Mouse (Mus musculus): ENCODE results near the gene Obox6. TPM values are rescaled to one million over a fixed set of nuclear protein-coding genes. Genes with fewer than 3 reads are reported as not detected.

The Obox6 gene
- polyA plus RNA-seq (2015; fragmentation: Nextera tagmentation; extraction: Ambion mirVana) = not detected in 2 replicates

GRCm38 (mm10) chr7:15839578-15839977 lies at the start of gene Obox6:
Gene Obox6, minus strand, starts transcription at chr7:15839678.
- no peak within 1 kb of the TSS for H3K27ac ChIP-seq (ENCODE audit: low read depth, low read length)
- ATAC-seq = no peak
- H3K27me3 ChIP-seq (replicated peaks; ENCODE audit: control insufficient read depth, insufficient read depth, low read length) = no peaks in the 10 kb centered on the region
- no peak within 1 kb of the TSS for H3K4me2 ChIP-seq (replicated peaks; ENCODE audit: low read depth)
- no peak for TF ChIP-seq CTCF (IDR thresholded peaks at IDR 0.05; ENCODE audit: low read depth)
- no peak within 1 kb of the TSS for H3K9ac ChIP-seq (ENCODE audit: low read depth, low read length)
- WGBS = 93% methylated on average over 3 of the region's 3 CpGs
- H3K36me3 ChIP-seq (ENCODE audit: control insufficient read depth, insufficient read depth) = no peaks in the 10 kb centered on the region
- no peaks in the 10 kb centered on the region for H3K4me1 ChIP-seq (replicated peaks; ENCODE audit: control insufficient read depth, insufficient read depth, low read length)
- no peak within 1 kb of the TSS for H3K4me3 ChIP-seq (ENCODE audit: low read depth, low read length)
- H3K9me3 ChIP-seq (ENCODE audit: control insufficient read depth) = no peaks in the 10 kb centered on the region

GRCm38 (mm10) chr7:15884127-15884526 lies 44.6 kb upstream of the Obox6 start:
- ATAC-seq = no peak
- WGBS = 81% methylated on average over 2 of the region's 2 CpGs
- H3K4me3 ChIP-seq (ENCODE audit: low read depth, low read length) = no peak overlapping the region
- no peaks in the 10 kb centered on the region for H3K4me1 ChIP-seq (replicated peaks; ENCODE audit: control insufficient read depth, insufficient read depth, low read length)
- H3K27me3 ChIP-seq (replicated peaks; ENCODE audit: control insufficient read depth, insufficient read depth, low read length) = no peaks in the 10 kb centered on the region
- no peak for TF ChIP-seq CTCF (IDR thresholded peaks at IDR 0.05; ENCODE audit: low read depth)
- H3K36me3 ChIP-seq (ENCODE audit: control insufficient read depth, insufficient read depth) = no peaks in the 10 kb centered on the region
- H3K9me3 ChIP-seq (ENCODE audit: control insufficient read depth) = no peaks in the 10 kb centered on the region
- no peak overlapping the region for H3K4me2 ChIP-seq (replicated peaks; ENCODE audit: low read depth)
- no peak overlapping the region for H3K27ac ChIP-seq (ENCODE audit: low read depth, low read length)
- no peak overlapping the region for H3K9ac ChIP-seq (ENCODE audit: low read depth, low read length)

DNA sequence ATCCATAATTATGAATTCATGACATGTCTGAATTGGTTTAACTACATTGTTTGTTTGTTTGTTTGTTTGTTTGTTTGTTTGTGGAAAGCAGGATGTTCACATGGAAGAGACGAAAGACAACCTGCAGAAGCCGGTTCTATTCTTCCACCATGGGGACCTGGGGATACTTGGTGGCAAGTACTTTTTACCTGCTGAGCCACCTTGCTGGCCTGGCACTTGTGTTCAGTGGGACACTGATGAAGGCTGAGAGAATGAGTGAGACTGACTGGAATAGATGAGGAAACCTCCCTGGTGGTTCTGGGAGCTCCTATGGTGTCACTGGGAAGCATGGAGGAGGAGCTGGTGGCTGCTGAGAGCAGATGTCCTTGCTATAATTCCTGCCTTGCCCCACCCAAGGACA lies 42.8 kb upstream of the Obox6 start, which contains the start of gene Crxos:
Crxos (plus strand) TSS at position 301 of the 400 bp plus-strand sequence.
- Histone ChIP-seq H3K4me3 (ENCODE audit: low read depth, low read length) (no peak within 1 kb of the TSS), H3K36me3 (ENCODE audit: control insufficient read depth, insufficient read depth) (no peaks in the 10 kb centered on the region), H3K4me1 (replicated peaks; ENCODE audit: control insufficient read depth, insufficient read depth, low read length) (no peaks in the 10 kb centered on the region), H3K4me2 (replicated peaks; ENCODE audit: low read depth) (no peak within 1 kb of the TSS), H3K9me3 (ENCODE audit: control insufficient read depth) (no peaks in the 10 kb centered on the region), H3K9ac (ENCODE audit: low read depth, low read length) (no peak within 1 kb of the TSS), H3K27me3 (replicated peaks; ENCODE audit: control insufficient read depth, insufficient read depth, low read length) (no peaks in the 10 kb centered on the region), H3K27ac (ENCODE audit: low read depth, low read length) (no peak within 1 kb of the TSS)
- no peak for TF ChIP-seq CTCF (IDR thresholded peaks at IDR 0.05; ENCODE audit: low read depth)
- WGBS = 81% methylated on average over 2 of the region's 2 CpGs
- no peak for ATAC-seq

DNA sequence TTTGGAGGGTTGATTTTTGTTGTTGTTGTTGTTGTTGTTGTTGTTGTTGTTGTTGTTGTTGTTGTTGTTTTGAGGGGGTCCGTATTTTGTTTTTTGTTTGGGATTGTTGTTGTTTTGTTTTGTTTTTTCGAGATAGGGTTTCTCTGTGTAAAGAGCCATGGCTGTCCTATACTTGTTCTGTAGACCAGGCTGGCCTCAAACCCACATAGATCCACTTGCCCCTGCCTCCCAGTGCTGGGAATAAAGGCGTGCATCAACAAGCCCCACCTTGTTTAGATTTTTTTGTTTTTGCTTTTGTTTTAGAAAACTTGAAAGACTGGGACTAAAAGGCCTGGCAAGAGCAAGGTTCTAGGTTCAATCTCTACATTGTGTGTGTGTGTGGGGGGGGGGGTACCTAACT lies 42.4 kb upstream of the Obox6 start:
- Histone ChIP-seq H3K9ac (ENCODE audit: low read depth, low read length) (no peak overlapping the region), H3K4me1 (replicated peaks; ENCODE audit: control insufficient read depth, insufficient read depth, low read length) (no peaks in the 10 kb centered on the region), H3K27me3 (replicated peaks; ENCODE audit: control insufficient read depth, insufficient read depth, low read length) (no peaks in the 10 kb centered on the region), H3K36me3 (ENCODE audit: control insufficient read depth, insufficient read depth) (no peaks in the 10 kb centered on the region), H3K27ac (ENCODE audit: low read depth, low read length) (no peak overlapping the region), H3K4me2 (replicated peaks; ENCODE audit: low read depth) (no peak overlapping the region), H3K4me3 (ENCODE audit: low read depth, low read length) (no peak overlapping the region), H3K9me3 (ENCODE audit: control insufficient read depth) (no peaks in the 10 kb centered on the region)
- 74% methylated on average over 3 of the region's 3 CpGs for WGBS
- ATAC-seq = no peak
- TF ChIP-seq CTCF (IDR thresholded peaks at IDR 0.05; ENCODE audit: low read depth) = no peak

- 18% methylated on average over 7 of the region's 7 CpGs for WGBS
These were observed 41.9 kb upstream of the Obox6 start for GRCm38 (mm10) chr7:15881388-15881787.

DNA sequence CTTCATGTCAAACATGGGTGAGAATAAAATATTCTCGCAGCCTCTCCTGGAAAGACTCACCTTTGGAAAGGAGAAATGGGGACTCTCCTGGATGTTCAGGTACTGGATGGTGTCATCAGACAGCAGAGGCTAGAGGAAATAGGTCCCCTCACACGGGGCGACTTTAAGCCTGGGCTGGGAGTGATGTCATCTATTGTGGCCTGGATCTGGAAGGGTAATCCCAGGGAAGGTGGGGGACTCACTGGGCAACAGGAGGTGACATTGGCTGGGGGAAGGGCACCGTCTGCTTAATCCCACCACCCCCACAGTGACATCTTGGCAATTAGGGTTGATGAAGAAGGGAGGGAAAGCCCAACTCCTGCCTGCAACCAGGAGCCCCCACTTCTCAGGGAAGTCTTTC lies 40.3 kb upstream of the Obox6 start, which contains the start of gene Crx:
Crx (minus strand) TSS at position 213 of the 400 bp plus-strand sequence.
- H3K9me3 ChIP-seq (ENCODE audit: control insufficient read depth) = no peaks in the 10 kb centered on the region
- ATAC-seq = no peak
- H3K9ac ChIP-seq (ENCODE audit: low read depth, low read length) = no peak within 1 kb of the TSS
- H3K4me2 ChIP-seq (replicated peaks; ENCODE audit: low read depth) = no peak within 1 kb of the TSS
- no peak for TF ChIP-seq CTCF (IDR thresholded peaks at IDR 0.05; ENCODE audit: low read depth)
- H3K27me3 ChIP-seq (replicated peaks; ENCODE audit: control insufficient read depth, insufficient read depth, low read length) = no peaks in the 10 kb centered on the region
- H3K36me3 ChIP-seq (ENCODE audit: control insufficient read depth, insufficient read depth) = no peaks in the 10 kb centered on the region
- 35% methylated on average over 4 of the region's 4 CpGs for WGBS
- no peak within 1 kb of the TSS for H3K4me3 ChIP-seq (ENCODE audit: low read depth, low read length)
- no peak within 1 kb of the TSS for H3K27ac ChIP-seq (ENCODE audit: low read depth, low read length)
- no peaks in the 10 kb centered on the region for H3K4me1 ChIP-seq (replicated peaks; ENCODE audit: control insufficient read depth, insufficient read depth, low read length)

More at GRCm38 (mm10) chr7:15881388-15881787, 41.9 kb upstream of the Obox6 start:
- H3K27ac ChIP-seq (ENCODE audit: low read depth, low read length) = no peak overlapping the region
- H3K9me3 ChIP-seq (ENCODE audit: control insufficient read depth) = no peaks in the 10 kb centered on the region
- H3K4me3 ChIP-seq (ENCODE audit: low read depth, low read length) = no peak overlapping the region
- ATAC-seq = no peak
- H3K27me3 ChIP-seq (replicated peaks; ENCODE audit: control insufficient read depth, insufficient read depth, low read length) = no peaks in the 10 kb centered on the region
- no peak overlapping the region for H3K9ac ChIP-seq (ENCODE audit: low read depth, low read length)
- H3K4me1 ChIP-seq (replicated peaks; ENCODE audit: control insufficient read depth, insufficient read depth, low read length) = no peaks in the 10 kb centered on the region
- TF ChIP-seq CTCF (IDR thresholded peaks at IDR 0.05; ENCODE audit: low read depth) = no peak
- H3K4me2 ChIP-seq (replicated peaks; ENCODE audit: low read depth) = no peak overlapping the region
- H3K36me3 ChIP-seq (ENCODE audit: control insufficient read depth, insufficient read depth) = no peaks in the 10 kb centered on the region

DNA sequence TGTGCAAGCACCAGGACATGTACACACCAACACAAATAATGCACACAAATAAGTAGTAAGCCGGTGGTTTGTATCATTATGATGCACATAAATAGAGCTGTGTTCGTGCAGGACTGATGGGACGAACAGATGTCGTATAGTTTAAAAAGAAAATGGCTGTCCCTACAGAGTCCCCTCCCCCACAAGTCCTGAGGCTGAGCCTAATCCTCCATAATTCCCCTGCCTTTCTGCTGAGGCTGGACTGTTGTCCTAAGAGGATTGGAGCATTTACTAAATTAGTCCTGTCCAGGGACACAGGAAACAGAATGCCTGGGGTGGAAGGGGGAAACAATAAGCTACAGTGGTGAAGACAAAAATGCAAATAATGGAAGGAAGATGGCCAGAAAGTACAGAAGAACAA lies 24.6 kb upstream of the Obox6 start:
- Histone ChIP-seq H3K27ac (ENCODE audit: low read depth, low read length) (no peak overlapping the region), H3K4me3 (ENCODE audit: low read depth, low read length) (no peak overlapping the region), H3K36me3 (ENCODE audit: control insufficient read depth, insufficient read depth) (no peaks in the 10 kb centered on the region), H3K9ac (ENCODE audit: low read depth, low read length) (no peak overlapping the region), H3K4me1 (replicated peaks; ENCODE audit: control insufficient read depth, insufficient read depth, low read length) (no peaks in the 10 kb centered on the region), H3K27me3 (replicated peaks; ENCODE audit: control insufficient read depth, insufficient read depth, low read length) (no peaks in the 10 kb centered on the region), H3K4me2 (replicated peaks; ENCODE audit: low read depth) (no peak overlapping the region), H3K9me3 (ENCODE audit: control insufficient read depth) (no peaks in the 10 kb centered on the region)
- TF ChIP-seq CTCF (IDR thresholded peaks at IDR 0.05; ENCODE audit: low read depth) = no peak
- 79% methylated on average over 4 of the region's 4 CpGs for WGBS
- no peak for ATAC-seq

All from intestine, postnatal 0 days (tissue).